Mouse (Mus musculus) v-Abl transformed pro-B cells (cell line): ENCODE measurements around the gene Wdr86.

ENCODE experiments used
- in situ Hi-C, 2 experiments: fragments of 400-800 bp; cut with MboI; formaldehyde crosslinking; loops; one replicate each; pipeline ENCODE4 v1.15.1; 2025; ENCODE audit not compliant: unreplicated experiment in 2 of 2

Wdr86 gene

DNA sequence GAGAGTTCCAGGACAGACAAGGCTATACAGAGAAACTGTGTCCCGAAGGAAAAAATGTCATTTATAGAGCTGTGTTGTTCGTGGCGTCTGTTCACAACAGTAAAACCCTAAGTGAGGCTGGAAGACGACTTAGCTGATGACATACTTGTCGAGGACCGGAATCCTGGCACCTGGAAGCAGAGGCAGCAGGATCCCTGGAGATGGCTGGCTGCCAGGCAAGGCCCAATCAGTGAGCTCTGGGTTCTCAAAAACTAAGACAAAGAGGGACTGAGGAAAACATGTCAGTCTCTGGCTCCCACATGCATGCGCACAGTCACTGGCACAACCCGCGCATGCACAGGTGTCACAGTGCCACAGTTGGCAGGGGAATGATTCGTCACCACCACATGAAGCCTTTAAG, 7.1 kb upstream of the Wdr86 start:
- in situ Hi-C loops: loop anchor here in 1 of 2 experiments (5.0 kb wide), 1 partner anchor 50 kb away; the partner anchor contains the start of gene Nub1

DNA sequence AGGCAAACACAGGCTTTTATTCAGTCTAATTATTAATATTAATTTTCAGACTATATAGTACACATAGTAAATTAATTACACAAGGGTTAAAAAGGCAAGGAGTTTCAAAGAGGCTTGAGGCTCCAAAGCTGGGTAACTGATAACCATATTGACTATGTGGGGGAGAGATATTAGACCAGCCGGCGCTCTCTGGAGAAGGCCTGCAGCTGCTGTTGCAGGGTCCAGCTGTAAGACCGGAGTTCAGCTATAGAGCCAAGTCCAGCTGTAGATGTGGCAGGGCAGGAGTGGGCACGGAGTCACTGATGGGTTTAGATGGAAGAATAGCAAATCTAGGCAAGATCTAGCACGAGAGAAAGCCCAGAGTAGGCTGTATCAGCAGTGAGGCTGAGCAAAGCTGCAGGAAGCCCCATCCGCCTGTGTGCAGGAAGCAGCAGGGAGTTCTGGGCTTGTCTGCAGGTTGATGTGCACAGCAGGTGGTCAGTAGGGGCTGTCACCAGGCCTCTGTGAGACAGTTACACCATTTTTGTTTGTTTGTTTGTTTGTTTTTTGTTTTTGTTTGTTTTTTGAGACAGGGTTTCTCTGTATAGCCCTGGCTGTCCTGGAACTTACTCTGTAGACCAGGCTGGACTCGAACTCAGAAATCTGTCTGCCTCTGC, 3.4 kb upstream of the Wdr86 start:
- in situ Hi-C loops: no loop called here

DNA sequence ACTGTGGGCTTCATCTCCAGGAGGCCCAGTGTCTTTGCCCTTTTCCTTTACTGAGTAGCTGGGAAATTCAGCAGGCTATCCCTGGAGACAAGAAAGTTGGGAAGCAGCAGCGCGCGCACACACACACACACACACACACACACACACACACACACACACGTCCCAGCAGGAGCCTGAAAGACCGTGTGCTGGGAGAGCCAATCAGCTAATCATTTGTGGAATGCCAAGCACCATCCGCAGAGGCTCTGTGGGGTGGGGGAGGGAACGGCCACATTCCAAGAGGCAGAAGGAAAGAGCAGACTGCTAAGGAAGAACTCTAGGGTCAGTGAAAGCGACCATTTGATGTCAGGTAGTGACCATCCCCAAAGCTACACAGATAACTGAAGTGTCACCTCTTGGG, 2.6 kb upstream of the Wdr86 start:
- in situ Hi-C loops: no loop called here

DNA sequence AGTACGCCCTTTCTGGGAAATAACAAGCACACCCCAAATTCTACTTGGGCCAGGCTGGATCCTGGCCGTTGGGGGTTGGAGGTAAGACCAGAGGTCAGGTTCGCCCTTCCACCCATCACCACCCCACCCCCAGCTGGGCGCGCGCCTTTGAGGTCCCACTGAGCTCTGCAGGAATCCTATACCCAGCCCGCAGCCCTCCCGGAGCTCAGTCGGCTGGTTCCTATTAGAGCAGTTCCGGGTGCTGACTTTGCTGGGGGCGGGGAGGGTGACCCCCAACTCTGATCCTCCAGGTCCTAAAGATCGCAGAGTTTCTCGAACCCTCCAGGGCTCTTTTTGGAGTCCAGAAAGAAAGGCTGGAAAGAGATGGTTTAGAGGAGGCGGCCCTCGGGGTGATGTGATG, 459 bp upstream of the Wdr86 start:
- in situ Hi-C loops: no loop called here

DNA sequence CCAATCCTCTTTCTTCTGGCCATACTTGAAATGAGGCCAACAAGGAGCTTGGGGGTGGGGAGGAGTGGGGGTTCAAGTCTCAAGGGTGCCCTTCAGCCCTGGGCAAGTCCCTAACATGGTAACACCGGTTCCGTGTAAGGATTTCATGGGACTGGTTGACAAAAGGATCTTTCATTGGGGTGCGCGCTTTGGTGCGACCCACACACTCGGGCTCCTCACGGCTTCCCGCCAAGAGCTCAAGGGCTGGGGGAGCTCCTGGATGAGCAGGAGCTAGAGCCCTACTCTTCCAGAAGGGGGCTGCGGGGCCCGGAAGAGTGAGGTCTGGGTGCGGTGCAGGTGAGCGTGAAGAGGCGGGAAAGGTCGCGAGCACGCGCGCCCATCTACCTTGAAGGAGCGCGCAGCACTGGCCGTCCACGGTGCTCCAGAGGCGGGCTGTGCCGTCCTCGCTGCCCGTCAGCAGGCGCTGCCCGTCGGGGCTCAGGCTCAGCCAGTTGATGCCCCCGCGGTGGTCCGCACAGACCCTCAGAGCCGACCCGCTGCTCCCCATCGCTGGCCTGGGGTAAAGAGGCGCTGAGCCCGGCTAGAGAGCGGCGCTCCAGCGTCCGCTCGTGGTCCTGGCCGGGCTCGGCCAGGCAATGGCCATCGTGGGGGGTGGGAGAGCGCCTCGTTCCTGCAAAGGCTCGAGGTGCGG, 585 bp downstream of the Wdr86 start:
- in situ Hi-C loops: no loop called here

DNA sequence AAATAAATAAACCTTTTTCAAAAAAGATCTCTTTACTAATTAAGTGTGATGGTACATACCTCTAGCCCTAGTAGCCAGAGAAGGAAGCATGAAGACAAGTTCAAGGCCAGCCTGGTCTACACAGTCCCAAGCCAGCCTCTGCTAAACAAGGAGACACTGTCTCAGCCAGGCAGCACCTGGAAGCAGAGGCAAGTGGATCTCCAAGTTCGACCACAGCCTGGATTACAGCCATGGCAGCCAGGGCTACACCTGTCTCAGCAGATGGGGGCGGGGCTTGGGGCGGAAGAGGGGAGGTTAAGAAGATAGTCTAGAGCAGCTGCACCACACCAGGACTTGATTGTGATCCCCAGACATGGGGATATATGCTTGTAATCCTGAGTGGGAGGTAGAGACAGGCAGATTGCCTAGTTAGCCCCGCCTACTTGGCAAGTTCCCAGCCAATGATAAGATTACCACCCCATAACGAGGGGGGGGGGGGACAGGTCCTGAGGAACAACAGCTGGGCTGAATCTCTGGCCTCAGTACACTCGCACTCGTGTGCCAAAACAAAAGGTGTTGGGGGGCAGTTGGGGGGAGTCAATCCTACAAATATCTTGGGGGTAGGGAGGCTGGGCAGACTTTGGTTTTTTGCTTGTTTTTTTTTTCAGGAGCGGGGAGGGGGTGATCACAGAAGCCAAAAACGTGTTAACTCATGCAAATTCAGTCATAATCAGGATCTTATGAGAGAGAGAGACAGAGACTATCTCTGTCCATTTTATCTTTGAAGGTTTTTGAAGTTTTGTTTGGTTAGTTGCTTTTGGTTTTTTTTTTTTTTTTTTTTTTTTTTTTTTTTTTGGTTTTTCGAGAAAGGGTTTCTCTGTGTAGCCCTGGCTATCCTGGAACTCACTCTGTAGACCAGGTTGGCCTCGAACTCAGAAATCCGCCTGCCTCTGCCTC, 3.4 kb downstream of the Wdr86 start:
- in situ Hi-C loops: no loop called here

DNA sequence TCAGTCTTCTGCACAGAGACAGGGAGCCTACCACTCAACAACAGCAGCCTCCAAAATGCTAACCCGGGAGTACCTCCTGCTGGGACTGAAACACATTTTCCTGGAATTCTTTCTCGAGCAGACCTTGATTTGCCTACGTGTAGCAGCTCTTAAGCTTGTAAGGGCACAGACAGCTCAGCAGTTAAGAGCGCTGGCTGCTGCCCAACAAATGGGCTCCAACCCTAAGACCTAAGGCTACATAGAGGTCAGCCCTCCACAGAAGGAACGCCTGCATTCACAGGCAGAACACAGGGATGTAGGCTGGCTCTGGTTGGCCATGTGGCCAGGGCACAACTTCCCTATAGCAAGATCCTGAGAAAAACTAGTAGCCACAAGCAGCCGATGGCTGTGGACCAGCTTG, 4.6 kb downstream of the Wdr86 start:
- in situ Hi-C loops: no loop called here

DNA sequence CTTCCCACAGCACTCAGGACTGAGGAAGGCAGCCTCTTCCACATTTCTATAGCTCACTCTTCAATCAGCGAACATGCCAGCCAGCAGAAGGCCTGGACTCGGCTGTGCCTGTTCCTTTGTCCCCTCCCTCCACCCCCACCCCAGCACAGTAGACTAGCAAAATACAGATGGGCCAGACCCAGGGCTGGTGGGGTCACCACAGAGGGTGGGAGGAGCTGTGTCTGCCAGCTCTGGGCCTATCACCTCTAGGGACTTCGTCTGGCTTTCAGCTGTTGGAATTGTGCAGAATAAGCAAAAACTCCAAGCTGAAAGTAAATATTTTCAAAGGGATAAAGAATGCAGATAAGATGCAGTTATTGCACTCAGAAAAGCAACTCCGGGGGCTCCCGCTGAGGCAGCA, 5.7 kb downstream of the Wdr86 start:
- in situ Hi-C loops: no loop called here

DNA sequence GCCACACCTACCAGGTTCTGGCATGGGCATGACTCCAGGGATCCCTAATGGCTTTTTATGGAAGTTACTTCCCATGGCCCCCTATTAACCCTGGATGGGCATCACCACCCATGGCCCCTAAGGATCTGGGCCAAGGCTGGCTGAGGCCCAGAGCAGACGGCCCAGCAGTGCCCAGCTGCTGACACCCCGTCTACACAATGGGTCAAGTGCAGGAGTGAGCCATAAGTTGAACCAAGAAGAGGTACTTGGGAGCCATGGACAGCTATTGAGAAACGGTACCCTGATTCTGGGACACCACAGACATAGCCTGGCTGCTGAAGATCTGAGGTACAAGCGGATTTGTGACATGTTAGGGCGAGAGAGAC, 6.3 kb downstream of the Wdr86 start:
- in situ Hi-C loops: no loop called here

DNA sequence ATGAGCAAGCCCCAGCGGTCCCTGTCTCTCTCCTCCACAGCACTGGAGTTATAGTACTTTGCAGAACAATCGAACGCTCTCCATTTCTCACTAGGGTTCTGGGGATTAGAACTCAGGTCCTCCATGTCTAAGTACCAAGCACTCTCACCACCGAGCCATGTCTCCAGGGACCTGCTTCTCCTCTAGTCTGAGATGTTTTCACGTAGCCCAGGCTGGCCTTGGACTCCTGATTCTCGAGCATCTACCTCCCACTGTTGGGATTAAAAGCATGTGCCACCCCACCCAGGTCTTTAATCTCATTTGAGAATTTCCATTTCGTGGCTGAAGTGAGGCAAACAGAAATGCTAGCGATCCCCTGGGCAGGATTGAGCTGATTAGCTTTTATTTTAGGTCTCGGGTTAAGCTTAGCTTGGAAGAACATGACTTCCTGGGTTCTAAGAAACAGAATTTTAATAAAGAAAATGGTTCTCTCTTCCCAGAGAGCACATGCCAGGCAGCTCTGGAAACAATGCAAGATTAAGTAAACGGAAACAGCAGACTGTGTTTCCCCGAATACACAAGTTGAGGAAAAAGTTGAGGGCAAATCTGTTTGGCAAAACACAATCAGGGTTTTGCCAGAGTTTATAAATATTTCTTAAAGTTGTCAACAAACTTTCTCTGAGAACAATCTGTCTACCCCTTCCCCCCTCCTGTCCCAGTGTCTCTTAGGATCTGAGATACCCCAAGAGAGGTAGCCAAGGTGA, 6.8 kb downstream of the Wdr86 start:
- in situ Hi-C loops: no loop called here

DNA sequence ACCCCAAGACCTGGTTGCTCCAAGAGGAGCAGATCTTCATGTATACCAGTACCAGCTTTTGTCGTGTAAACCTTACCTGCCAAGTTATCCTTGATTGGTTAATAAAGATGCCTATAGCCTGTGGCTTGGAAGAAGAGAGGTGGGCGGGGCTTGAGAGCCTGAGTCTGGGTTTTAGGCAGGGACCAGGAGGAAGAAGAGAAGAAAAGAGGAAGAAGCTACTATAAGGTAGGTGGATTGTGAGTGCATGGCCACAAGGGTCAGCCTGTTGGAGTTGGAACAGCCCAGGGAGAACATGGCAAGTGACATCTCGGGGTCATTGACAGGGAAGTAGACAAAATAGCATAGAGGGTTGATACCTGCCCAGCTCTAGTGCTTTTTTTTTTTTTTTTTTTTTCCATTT, 10.7 kb downstream of the Wdr86 start:
- in situ Hi-C loops: no loop called here

DNA sequence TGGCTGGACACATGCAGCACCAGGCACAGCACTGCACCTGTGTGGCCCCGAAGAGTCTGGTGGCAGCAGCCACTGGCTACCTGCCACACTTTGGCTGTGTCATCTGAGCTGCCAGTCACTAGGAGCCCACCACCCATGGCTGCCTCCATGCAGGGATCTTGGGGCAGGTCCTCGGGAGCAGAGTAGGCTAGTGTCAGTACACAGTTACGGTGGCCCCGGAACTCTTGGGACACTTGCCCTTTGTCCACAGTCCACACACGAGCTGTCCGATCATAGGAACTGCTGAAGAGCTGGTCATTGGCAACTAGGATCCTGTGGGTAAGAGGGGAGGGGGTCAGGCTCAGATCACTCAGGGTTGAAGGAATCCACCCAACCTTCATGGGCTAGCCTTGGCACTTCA, 12.5 kb downstream of the Wdr86 start:
- in situ Hi-C loops: no loop called here

DNA sequence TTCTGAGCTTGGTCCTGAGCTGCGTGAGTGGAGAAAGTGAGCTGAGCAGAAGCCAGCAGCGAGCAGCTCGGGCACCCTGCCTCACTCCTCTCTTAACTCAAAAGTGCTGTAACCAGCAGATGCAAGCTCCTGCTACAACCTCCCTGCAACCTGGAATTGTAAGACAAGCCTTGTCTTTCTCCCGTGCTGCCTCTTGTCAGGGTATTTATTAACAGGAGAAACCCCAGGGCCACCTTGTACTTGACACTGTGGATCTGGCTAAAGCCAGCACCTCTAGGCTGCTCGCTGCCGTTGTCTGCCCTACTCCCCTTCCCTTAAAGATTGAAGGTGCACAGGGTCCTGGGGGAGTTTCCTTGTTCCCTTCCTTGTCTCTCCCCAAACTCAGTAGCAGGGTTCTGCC, 16.5 kb downstream of the Wdr86 start:
- in situ Hi-C loops: no loop called here

DNA sequence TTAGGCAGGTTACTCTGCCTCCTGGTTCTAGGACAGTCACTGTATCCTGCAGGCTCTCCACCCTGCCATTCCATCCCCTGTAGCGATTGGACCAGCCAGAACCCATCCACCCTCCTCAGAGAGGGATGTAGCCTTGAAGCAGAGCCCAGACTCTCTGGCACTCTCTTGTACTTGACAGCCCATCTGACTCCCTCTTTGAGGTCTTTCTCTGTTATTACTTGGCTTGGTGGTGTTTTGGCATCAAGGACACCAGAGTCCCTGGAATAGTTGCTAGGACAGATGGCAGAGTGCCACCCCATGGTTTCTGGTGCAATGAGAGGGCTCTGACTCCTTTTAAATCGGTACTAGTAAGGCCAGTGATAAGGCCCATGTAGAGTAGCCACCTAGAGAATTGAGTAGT, 17.3 kb downstream of the Wdr86 start:
- in situ Hi-C loops: no loop called here

DNA sequence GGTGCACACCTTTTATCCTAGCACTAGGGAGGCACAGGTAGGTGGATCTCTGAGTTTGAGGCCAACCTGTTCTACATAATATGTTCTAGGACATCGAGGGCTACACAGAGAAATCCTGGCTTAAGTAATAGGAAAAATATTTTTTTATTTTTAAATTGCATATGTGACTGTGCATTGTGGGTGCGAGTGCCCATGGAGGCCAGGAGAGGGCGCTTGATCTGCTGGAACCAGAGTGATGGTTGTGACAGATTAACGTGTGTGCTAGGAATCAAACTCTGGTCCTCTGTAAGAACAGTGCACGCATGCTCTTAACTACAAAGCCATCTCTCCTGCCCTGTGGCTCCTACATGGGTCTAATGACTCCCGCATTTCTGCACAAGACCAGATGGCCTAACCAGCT, 18.9 kb downstream of the Wdr86 start:
- in situ Hi-C loops: no loop called here

DNA sequence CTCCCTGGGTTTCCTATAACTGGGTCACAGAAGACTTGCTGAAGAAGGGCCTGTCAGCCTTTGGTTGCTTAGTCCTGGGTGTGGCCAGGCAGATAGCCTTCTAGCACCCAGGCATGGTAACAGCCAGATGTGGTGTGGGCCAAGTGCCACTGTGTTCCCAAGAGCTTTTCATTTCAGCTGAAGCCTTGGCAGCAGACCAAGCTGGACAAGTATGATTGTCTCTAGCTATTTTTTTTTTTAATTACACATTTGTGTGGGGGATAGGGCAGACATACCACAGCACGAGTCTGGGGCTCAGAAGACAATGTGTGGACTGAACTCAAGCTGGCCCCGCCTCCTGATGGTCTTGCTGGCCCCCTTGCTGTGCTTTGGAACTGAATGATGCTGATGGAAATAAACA, 20.6 kb downstream of the Wdr86 start:
- in situ Hi-C loops: no loop called here

DNA sequence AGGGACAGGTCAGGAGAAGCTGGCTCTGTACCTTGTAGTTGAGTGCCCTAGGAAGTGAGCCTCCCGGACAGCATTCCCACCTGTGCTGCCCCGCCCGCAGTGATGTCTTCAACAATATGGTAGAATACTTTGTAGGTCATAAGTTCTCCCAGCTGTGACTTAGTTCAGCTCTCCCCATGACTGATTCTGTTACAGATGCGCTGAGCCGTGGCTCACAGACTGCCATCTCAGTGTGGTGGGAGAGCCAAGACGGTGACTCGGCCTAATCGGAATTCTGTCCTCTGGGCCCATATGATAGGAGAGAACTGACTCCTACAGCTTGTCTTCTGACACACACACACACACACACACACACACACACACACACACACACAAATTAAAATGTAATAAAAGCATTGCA, 25.9 kb downstream of the Wdr86 start:
- in situ Hi-C loops: no loop called here

DNA sequence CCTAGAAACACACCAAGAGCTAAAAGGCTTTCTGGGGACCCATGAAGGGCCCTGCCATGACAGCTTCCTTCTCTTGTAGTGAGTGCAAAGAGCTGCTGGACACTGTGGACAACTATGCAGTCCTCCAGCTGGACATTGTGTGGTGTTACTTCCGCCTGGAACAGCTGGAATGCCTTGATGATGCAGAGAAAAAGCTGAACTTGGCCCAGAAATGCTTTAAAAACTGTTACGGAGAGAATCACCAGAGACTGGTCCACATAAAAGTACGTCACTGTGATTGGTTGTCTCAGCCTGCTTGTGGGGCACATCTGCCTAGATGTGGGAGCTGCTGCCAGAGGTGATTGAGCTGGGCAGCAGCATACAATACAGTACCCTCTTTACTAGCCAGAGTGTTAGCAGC, 29.3 kb downstream of the Wdr86 start:
- in situ Hi-C loops: no loop called here

DNA sequence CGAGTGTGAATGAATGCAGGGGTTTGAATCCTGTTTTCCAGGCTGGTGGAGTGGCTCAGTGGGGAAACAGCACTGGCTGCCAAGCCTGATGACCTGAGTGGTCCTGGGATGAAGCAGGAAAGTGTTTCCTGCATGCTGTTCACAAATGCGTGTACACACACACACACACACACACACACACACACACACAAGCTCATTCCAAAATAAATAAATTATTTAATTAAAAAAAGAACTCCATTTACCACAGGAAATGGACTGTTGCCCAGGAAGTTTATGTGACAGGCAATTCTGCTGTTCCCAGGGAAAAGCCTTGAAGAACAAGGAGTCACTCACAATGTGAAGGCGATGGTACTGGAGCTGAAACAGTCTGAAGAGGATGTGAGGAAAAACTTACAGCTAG, 33.8 kb downstream of the Wdr86 start:
- in situ Hi-C loops: no loop called here

DNA sequence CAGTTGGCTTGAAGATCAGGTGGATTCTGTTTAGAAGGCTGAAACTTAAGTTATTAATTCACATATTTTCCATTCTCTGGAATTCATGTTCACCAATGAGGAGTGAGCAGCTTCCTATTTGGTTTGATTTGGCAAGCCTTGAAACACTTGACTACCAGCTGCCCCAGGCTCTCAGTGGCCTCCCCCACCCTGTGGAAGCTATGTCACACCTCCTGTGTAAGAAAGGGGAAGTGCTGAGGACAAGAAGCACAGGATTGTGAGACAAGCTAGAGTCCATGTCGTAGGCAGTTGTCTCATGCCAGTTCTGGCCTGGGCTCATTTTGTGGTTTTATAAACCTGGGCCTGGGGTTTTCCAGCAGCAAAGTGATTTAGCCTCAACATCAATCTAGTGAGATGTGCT, 42.8 kb downstream of the Wdr86 start:
- in situ Hi-C loops: loop anchor here (5.0 to 10.0 kb wide), 2 partner anchors 50 to 67 kb away; partner anchors contain the start of gene Crygn (in 1 of the 2)
